Mouse (Mus musculus): ENCODE data around the gene Zfp960. TPM values are rescaled to one million over a fixed set of nuclear protein-coding genes. Genes with fewer than 3 reads are reported as not detected.
"Not testable (repeated sequence)": the region's sequence is repeated elsewhere in the genome, so short reads cannot be mapped to it uniquely, and the experiment has no call there.

Gene Zfp960
- total RNA-seq (2021), result 1 to 10 TPM; 5.0 to 7.3 TPM

GRCm38 (mm10) chr17:17063628-17064494, at the start of gene Zfp960:
Gene Zfp960, plus strand, starts transcription at chr17:17064113.
- intact Hi-C loops (cut with DNase I), result not testable (repeated sequence)
- DNase-seq (ENCODE audit: low spot score in 2 of 2), result peak; percentile 85

GRCm38 (mm10) chr17:17018071-17018470, 45.8 kb upstream of the Zfp960 start:
- intact Hi-C loops (cut with DNase I); DNase-seq (ENCODE audit: low spot score in 2 of 2): not testable (repeated sequence)

- DNase-seq (ENCODE audit: low spot score in 2 of 2); intact Hi-C loops (cut with DNase I): not testable (repeated sequence)
Observed at GRCm38 (mm10) chr17:17059566-17059965, 4.3 kb upstream of the Zfp960 start.

- intact Hi-C loops (cut with DNase I); DNase-seq (ENCODE audit: low spot score in 2 of 2): not testable (repeated sequence)
Observed at GRCm38 (mm10) chr17:17120830-17121502, 57.1 kb downstream of the Zfp960 start, which contains the start of gene Zfp97. Gene Zfp97, plus strand, starts transcription at chr17:17121415.

Other genes starting within 250 kb of the Zfp960 start
- gene Zfp97, start 57.3 kb downstream of the Zfp960 start, total RNA-seq (2021), result 1 to 10 TPM; 3.5 to 4.2 TPM